Mouse (Mus musculus) adrenal gland, adult 18-20 months (tissue): ENCODE results near the gene Kcnc3. TPM values are rescaled to one million over a fixed set of nuclear protein-coding genes. Genes with fewer than 3 reads are reported as not detected.
A peak's percentile ranks its signal among the peaks of the same experiment; 100 is the strongest.

Experiments used
- DNase-seq, 2 experiments: peaks; one replicate each; pipeline ENCODE4 v3.0.0; 2021 to 2022; ENCODE audit warnings: low spot score in 2 of 2
- total RNA-seq, 2 experiments: library from RNA; stranded (reverse); gene quantifications; 1 replicate in 1 of 2; 2 replicates in 1 of 2; pipeline ENCODE4 v1.2.3; 2021

The Kcnc3 gene
- total RNA-seq, 2 experiments from 2014 or later, result 4.0 to 5.6 TPM

DNA sequence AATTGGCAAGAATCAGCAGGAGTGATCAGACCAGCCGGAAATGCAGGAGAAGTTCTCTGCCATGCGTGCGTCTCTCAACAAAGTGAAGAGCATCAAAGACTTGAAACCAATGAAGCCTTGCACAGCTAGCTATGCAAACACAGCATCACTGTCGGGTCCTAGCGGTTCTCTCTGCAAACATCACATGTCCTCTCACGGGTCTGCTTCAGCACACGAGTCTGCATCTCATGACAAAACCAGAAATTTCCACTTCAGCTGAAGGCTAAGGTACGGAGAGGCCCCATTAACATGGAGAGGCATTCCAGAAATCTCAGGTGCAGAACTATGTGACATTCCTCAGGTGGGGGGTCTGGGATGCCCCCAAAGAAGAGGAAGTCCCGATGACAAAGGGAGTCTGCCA lies 21.7 kb upstream of the Kcnc3 start:
- DNase-seq, result no peak

- no peak for DNase-seq
Measured at GRCm38 (mm10) chr7:44570989-44571388, 19.5 kb upstream of the Kcnc3 start.

GRCm38 (mm10) chr7:44571811-44572210 lies 18.7 kb upstream of the Kcnc3 start:
- no peak for DNase-seq

GRCm38 (mm10) chr7:44572213-44572701 lies 18.2 kb upstream of the Kcnc3 start, which contains the start of gene Napsa:
TSS of gene Napsa (plus strand) at chr7:44572380.
- DNase-seq, result no peak

DNA sequence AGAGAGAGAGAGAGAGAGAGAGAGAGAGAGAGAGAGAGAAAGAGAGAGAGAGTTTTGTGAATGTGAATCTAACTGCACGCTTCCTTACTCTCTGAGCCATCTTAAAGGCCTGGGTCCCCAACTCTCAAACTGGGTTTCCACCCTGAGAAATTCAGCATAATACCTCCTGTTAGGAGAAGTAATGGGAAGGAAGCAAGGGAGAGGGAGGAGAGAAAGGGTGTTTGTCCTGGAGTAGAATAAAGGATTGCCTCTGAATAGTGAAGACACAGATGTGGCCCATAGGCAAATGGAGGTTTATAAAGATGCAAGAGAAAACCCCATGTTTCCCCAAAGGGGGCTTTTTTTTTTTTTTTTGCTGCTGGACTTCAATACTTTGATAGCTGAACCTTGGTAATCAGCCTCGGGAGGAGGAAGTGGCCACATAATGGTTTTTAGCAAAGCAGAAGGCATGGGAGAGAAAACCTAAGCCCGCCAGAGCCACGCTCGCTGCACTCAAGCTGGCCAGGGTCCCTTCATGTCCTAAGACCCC lies 17.4 kb upstream of the Kcnc3 start:
- no peak for DNase-seq

DNA sequence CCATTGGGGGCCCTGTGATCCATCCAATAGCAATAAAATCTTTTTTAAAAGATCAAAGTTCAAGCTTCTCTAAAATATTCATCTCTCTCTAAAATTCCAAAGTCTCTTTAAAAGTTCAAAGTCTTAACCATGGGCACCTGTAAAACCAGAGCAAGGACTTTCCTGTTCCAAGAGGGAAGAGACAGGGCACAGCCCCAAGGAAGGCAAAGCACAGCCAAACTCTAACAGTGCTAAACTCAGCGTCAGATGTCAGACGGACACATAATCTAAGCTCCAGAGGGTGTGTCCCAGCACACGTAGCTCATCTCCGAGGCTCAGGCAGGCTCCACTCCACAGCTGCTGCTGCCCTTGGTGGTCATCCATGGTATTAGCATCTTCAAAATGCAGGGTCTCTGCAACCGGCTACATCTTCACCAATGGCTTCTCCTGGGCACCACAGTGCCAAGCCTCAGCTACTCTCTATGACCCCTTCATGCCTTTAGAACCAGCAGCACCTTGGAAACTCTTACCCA lies 14.1 kb upstream of the Kcnc3 start:
- DNase-seq, result no peak

- DNase-seq, result no peak
Measured at GRCm38 (mm10) chr7:44581637-44582036, 8.8 kb upstream of the Kcnc3 start.

DNA sequence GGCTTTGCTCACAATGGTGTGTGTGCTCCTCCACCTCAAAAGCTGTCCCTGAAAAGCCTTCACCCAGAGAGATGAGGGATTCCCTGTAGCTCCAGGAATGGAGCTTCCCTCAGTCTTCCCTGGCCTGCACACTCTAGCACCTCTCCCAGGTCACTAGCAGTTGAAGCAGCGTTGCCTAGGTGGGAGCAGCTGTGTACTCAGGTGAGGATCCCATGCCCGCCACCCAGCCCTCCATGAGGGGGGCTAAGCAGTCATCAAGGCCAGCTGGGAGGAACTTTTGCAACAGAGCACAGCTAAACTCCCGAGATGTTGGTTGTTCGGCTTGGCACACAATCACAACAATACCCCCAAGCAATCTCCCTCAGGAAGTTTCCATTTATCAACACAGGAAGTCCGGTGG lies 7.8 kb upstream of the Kcnc3 start:
- no peak for DNase-seq

- DNase-seq, result no peak
Measured at GRCm38 (mm10) chr7:44583146-44583545, 7.3 kb upstream of the Kcnc3 start.

GRCm38 (mm10) chr7:44584265-44584804 lies 6.1 kb upstream of the Kcnc3 start:
- no peak for DNase-seq

GRCm38 (mm10) chr7:44584921-44585320 lies 5.5 kb upstream of the Kcnc3 start:
- no peak for DNase-seq

GRCm38 (mm10) chr7:44585606-44586005 lies 4.9 kb upstream of the Kcnc3 start:
- no peak for DNase-seq

DNA sequence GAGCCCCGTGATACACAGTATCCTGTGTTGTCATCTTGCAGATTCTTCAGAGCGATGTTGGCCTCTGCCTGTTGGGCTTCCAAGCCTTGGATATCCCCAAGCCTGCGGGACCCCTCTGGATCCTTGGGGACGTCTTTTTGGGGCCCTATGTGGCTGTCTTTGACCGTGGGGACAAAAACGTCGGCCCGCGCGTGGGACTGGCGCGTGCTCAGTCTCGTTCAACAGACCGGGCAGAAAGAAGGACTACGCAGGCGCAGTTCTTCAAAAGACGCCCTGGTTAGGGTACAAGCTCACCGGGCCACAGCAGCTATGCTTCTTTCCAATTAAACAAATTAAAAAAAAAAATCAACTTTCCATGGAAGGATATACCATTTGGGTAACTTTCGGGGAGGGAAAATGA lies 3.9 kb upstream of the Kcnc3 start:
- DNase-seq, result no peak

GRCm38 (mm10) chr7:44586930-44587329 lies 3.5 kb upstream of the Kcnc3 start:
- peak; percentile 29 to 41 for DNase-seq

GRCm38 (mm10) chr7:44587676-44588075 lies 2.8 kb upstream of the Kcnc3 start:
- no peak for DNase-seq

- DNase-seq, result no peak
Measured at GRCm38 (mm10) chr7:44588338-44588737, 2.1 kb upstream of the Kcnc3 start.

- peak; percentile 44 to 55 for DNase-seq
Measured at GRCm38 (mm10) chr7:44589149-44589548, 1.3 kb upstream of the Kcnc3 start.

GRCm38 (mm10) chr7:44589946-44590345 lies 518 bp upstream of the Kcnc3 start:
- no peak for DNase-seq

DNA sequence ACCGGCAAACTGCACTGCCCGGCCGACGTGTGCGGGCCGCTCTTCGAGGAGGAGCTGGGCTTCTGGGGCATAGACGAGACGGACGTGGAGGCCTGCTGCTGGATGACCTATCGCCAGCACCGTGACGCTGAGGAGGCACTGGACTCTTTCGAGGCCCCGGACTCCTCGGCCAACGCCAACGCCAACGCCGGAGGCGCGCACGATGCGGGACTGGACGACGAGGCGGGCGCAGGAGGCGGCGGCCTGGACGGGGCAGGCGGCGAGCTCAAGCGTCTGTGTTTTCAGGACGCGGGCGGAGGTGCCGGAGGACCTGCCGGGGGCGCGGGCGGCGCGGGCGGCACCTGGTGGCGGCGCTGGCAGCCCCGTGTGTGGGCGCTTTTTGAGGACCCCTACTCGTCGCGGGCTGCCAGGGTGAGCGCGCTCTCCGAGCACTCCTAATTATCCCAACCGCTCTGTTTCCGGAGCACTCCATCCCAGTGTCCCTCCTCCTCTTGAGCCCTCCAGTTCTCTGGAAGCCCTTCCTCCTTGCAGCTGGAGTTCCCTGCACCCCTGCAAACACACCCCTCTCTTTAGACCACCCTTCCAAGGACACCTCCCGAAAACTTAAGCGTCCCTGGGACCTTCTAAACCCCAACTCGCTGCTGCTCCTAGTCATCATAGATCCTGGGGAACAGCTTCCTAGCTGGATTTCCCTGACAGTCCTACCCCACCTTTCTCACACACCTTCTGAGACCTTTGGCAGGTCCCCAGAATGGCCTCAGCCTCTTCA lies 1.1 kb downstream of the Kcnc3 start:
- no peak for DNase-seq

DNA sequence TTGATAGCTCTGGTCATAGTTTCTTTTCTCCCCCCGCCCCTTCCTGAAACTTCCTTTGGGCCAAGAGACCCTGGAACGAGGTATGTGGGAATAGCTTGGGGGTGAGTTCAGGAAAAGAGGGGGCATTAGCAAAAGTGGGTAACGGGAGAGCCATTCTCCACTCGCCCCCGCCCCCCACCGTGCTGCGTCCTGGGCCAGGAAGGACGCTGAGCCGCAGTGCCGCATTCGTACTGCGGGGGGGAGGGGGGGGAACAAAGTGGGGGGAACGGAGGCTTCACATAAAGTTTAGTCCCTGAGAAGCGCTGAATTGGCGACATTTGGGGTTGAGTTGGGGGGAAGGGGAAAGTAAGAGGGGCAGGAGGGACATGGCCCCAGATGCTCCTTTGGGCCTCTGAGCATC lies 2.6 kb downstream of the Kcnc3 start:
- DNase-seq, result no peak

- DNase-seq, result peak; percentile 77 to 85
Measured at GRCm38 (mm10) chr7:44593775-44594174, 3.3 kb downstream of the Kcnc3 start.

DNA sequence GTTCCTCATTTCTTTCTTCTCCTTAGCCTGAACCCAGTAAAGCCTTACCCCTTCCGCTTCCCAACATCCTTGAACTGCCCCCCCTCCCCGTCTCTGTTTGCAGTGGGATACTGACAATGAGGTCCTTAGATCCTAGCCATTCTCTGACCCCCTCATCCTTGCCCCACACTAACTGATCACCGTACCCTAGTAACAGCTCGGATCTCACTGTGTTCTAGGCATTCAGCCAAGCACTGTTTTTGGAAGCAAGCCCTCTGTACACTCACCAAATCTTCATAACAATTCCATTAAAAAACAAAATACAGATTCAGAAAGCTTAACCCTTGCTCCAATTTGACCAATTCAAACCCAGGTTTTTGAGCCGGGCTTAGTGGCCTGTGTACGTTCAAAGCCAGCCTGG lies 3.8 kb downstream of the Kcnc3 start:
- no peak for DNase-seq
